Mouse (Mus musculus): Measurements from ENCODE around the gene Vmn1r199. TPM values are rescaled to one million over a fixed set of nuclear protein-coding genes. Genes with fewer than 3 reads are reported as not detected.

Gene Vmn1r199
- polyA plus RNA-seq, 1 experiment from 2014 or later = not detected

Other genes starting within 250 kb of the Vmn1r199 start
- not detected in 2 replicates for gene Vmn1r191, start 195.8 kb upstream of the Vmn1r199 start, polyA plus RNA-seq (2015; fragmentation: Nextera tagmentation; extraction: Ambion mirVana)
- not detected in 2 replicates for gene Vmn1r192, start 188.7 kb upstream of the Vmn1r199 start, polyA plus RNA-seq (2015; fragmentation: Nextera tagmentation; extraction: Ambion mirVana)
- not detected in 2 replicates for gene Vmn1r193, start 156.7 kb upstream of the Vmn1r199 start, polyA plus RNA-seq (2015; fragmentation: Nextera tagmentation; extraction: Ambion mirVana)
- gene Vmn1r194, start 135.6 kb upstream of the Vmn1r199 start, polyA plus RNA-seq (2015; fragmentation: Nextera tagmentation; extraction: Ambion mirVana) = not detected in 2 replicates
- gene Vmn1r195, start 109.3 kb upstream of the Vmn1r199 start, polyA plus RNA-seq (2015; fragmentation: Nextera tagmentation; extraction: Ambion mirVana) = not detected in 2 replicates
- gene Vmn1r196, start 89.9 kb upstream of the Vmn1r199 start, polyA plus RNA-seq (2015; fragmentation: Nextera tagmentation; extraction: Ambion mirVana) = not detected in 2 replicates
- not detected in 2 replicates for gene Vmn1r197, start 55.2 kb upstream of the Vmn1r199 start, polyA plus RNA-seq (2015; fragmentation: Nextera tagmentation; extraction: Ambion mirVana)
- not detected in 2 replicates for gene Vmn1r198, start 29.5 kb upstream of the Vmn1r199 start, polyA plus RNA-seq (2015; fragmentation: Nextera tagmentation; extraction: Ambion mirVana)
- not detected in 2 replicates for gene Vmn1r200, start 10.6 kb downstream of the Vmn1r199 start, polyA plus RNA-seq (2015; fragmentation: Nextera tagmentation; extraction: Ambion mirVana)
- gene Vmn1r201, start 92.1 kb downstream of the Vmn1r199 start, polyA plus RNA-seq (2015; fragmentation: Nextera tagmentation; extraction: Ambion mirVana) = not detected in 2 replicates
- not detected in 2 replicates for gene Vmn1r202, start 125.6 kb downstream of the Vmn1r199 start, polyA plus RNA-seq (2015; fragmentation: Nextera tagmentation; extraction: Ambion mirVana)
- not detected in 2 replicates for gene Vmn1r203, start 138.3 kb downstream of the Vmn1r199 start, polyA plus RNA-seq (2015; fragmentation: Nextera tagmentation; extraction: Ambion mirVana)
- not detected in 2 replicates for gene Vmn1r204, start 173.4 kb downstream of the Vmn1r199 start, polyA plus RNA-seq (2015; fragmentation: Nextera tagmentation; extraction: Ambion mirVana)
- not detected in 2 replicates for gene Vmn1r205, start 213.2 kb downstream of the Vmn1r199 start, polyA plus RNA-seq (2015; fragmentation: Nextera tagmentation; extraction: Ambion mirVana)
- not detected in 2 replicates for gene Vmn1r206, start 244.4 kb downstream of the Vmn1r199 start, polyA plus RNA-seq (2015; fragmentation: Nextera tagmentation; extraction: Ambion mirVana)